Mouse (Mus musculus) effector memory CD4-positive, alpha-beta T cell, adult 7 months (primary cell): ENCODE measurements around the gene Pcgf5. TPM values are rescaled to one million over a fixed set of nuclear protein-coding genes. Genes with fewer than 3 reads are reported as not detected.

Experiments used
- polyA plus RNA-seq: library from polyadenylated mRNA; unstranded; fragments of 100-300 nt; shearing (Covaris generic); gene quantifications from one replicate; pipeline ENCODE4 v1.2.1, GENCODE M21; 2017

Pcgf5 gene
- polyA plus RNA-seq, result 105 TPM

GRCm38 (mm10) chr19:36348161-36348800 lies at the start of gene Pcgf5:
TSS of gene Pcgf5 (plus strand) at chr19:36348309.

Other genes starting within 250 kb of the Pcgf5 start
- not detected for gene Ankrd1, start 228.2 kb upstream of the Pcgf5 start, polyA plus RNA-seq
- gene Hectd2, start 206.3 kb downstream of the Pcgf5 start, polyA plus RNA-seq, result 3.1 TPM